Mouse (Mus musculus) embryonic facial prominence, embryonic 11.5 days (tissue): ENCODE results near the gene Scp2. TPM values are rescaled to one million over a fixed set of nuclear protein-coding genes. Genes with fewer than 3 reads are reported as not detected.
A peak's percentile ranks its signal among the peaks of the same experiment; 100 is the strongest.

Experiments
- ATAC-seq: fragments of 200-750 bp; cut with Nextera tagmentation; replicated peaks from 2 replicates; pipeline ENCODE4 v1.8.0; 2017; ENCODE audit warnings: low read depth; ENCODE audit not compliant: insufficient number of reproducible peaks, low FRiP score, low TSS enrichment
- DNase-seq: peaks from one replicate; pipeline ENCODE4 v3.0.0-alpha.2; 2015; ENCODE audit warnings: low spot score
- H3K27ac ChIP-seq: fragments of 300-500 bp; sonication (generic); replicated peaks from 2 replicates; pipeline ENCODE4 v1.5.1; 2014; ENCODE audit warnings: mild to moderate bottlenecking, low read depth, low read length, control low read depth
- H3K27me3 ChIP-seq: fragments of 300-500 bp; sonication (generic); 2 replicates; pipeline ENCODE4 v1.6.1; 2014; ENCODE audit warnings: mild to moderate bottlenecking, low read length, moderate library complexity, mixed read lengths; ENCODE audit not compliant: control insufficient read depth, insufficient read depth
- H3K36me3 ChIP-seq: fragments of 300-500 bp; sonication (generic); replicated peaks from 2 replicates; pipeline ENCODE4 v1.6.1; 2014; ENCODE audit warnings: low read depth, mild to moderate bottlenecking, low read length, moderate library complexity, mixed read lengths; ENCODE audit not compliant: control insufficient read depth, insufficient read depth
- H3K4me1 ChIP-seq: fragments of 300-500 bp; sonication (generic); 2 replicates; pipeline ENCODE4 v1.6.1; 2014; ENCODE audit warnings: low read length, mixed read lengths; ENCODE audit not compliant: control insufficient read depth, insufficient read depth
- H3K4me2 ChIP-seq: fragments of 300-500 bp; sonication (generic); 2 replicates; pipeline ENCODE4 v1.6.1; 2014; ENCODE audit warnings: low read depth, mild to moderate bottlenecking, control low read depth, low read length, moderate library complexity
- H3K4me3 ChIP-seq: fragments of 300-500 bp; sonication (generic); 2 replicates; pipeline ENCODE4 v1.5.1; 2014; ENCODE audit warnings: low read depth, low read length, control low read depth
- H3K9ac ChIP-seq: fragments of 300-500 bp; sonication (generic); replicated peaks from 2 replicates; pipeline ENCODE4 v1.6.1; 2014; ENCODE audit warnings: mild to moderate bottlenecking, control low read depth, low read length
- H3K9me3 ChIP-seq: fragments of 300-500 bp; sonication (generic); replicated peaks from 2 replicates; pipeline ENCODE4 v1.6.1; 2016; ENCODE audit warnings: mild to moderate bottlenecking, low read length, inconsistent platforms, mixed read lengths; ENCODE audit not compliant: control insufficient read depth
- WGBS: fragments of 180-500 bp; shearing (Covaris S2); extraction: QIAGEN DNeasy Blood & Tissue Kit; methylation state at CpG from one replicate; pipeline ENCODE4 v1.1.7; 2014; 5-methylcytosine and 5-hydroxymethylcytosine counted together
- polyA plus RNA-seq: library from polyadenylated mRNA; unstranded; fragments of >200 nt; fragmentation: Nextera tagmentation; extraction: Ambion mirVana; gene quantifications from 2 replicates; pipeline ENCODE4 v1.2.1, GENCODE M21; 2014

Scp2 gene
- polyA plus RNA-seq, 1 experiment from 2014 or later: 183 TPM

GRCm38 (mm10) chr4:108126260-108126659 lies 18.5 kb downstream of the Scp2 start:
- no peak overlapping the region for H3K9ac ChIP-seq
- ATAC-seq (no peak), DNase-seq (no peak)
- H3K27ac ChIP-seq: no peak overlapping the region
- no peaks in the 10 kb centered on the region for H3K9me3 ChIP-seq
- H3K4me1 ChIP-seq: no peaks in the 10 kb centered on the region
- no peaks in the 10 kb centered on the region for H3K27me3 ChIP-seq
- no peak overlapping the region for H3K4me3 ChIP-seq
- WGBS: 89% methylated on average over 4 of the region's 4 CpGs
- no peaks in the 10 kb centered on the region for H3K36me3 ChIP-seq
- no peak overlapping the region for H3K4me2 ChIP-seq

GRCm38 (mm10) chr4:108124104-108124503 lies 20.7 kb downstream of the Scp2 start:
- no peak for DNase-seq
- no peak for ATAC-seq

GRCm38 (mm10) chr4:108117924-108118876 lies 26.6 kb downstream of the Scp2 start:
- Histone ChIP-seq H3K9ac (peak overlapping the region; percentile 72), H3K4me1 (no peaks in the 10 kb centered on the region), H3K9me3 (no peaks in the 10 kb centered on the region), H3K27ac (no peak overlapping the region), H3K4me3 (peak overlapping the region; percentile 64), H3K4me2 (peak overlapping the region; percentile 62), H3K36me3 (no peaks in the 10 kb centered on the region), H3K27me3 (no peaks in the 10 kb centered on the region)
- DNase-seq (peak; percentile 94), ATAC-seq (peak; percentile 89)
- WGBS: 11% methylated on average over 43 of the region's 45 CpGs

More at GRCm38 (mm10) chr4:108124104-108124503, 20.7 kb downstream of the Scp2 start:
- 88% methylated on average over 1 of the region's 1 CpGs for WGBS
- H3K9me3 ChIP-seq: no peaks in the 10 kb centered on the region
- no peaks in the 10 kb centered on the region for H3K36me3 ChIP-seq
- no peaks in the 10 kb centered on the region for H3K4me1 ChIP-seq
- no peak overlapping the region for H3K9ac ChIP-seq
- H3K27me3 ChIP-seq: no peaks in the 10 kb centered on the region
- no peak overlapping the region for H3K4me3 ChIP-seq
- no peak overlapping the region for H3K4me2 ChIP-seq
- no peak overlapping the region for H3K27ac ChIP-seq

- no peaks in the 10 kb centered on the region for H3K36me3 ChIP-seq
- WGBS: 86% methylated on average over 8 of the region's 8 CpGs
- no peak for ATAC-seq
- H3K4me2 ChIP-seq: no peak overlapping the region
- no peaks in the 10 kb centered on the region for H3K9me3 ChIP-seq
- H3K27ac ChIP-seq: no peak overlapping the region
- no peaks in the 10 kb centered on the region for H3K27me3 ChIP-seq
- no peak for DNase-seq
- no peak overlapping the region for H3K4me3 ChIP-seq
- H3K4me1 ChIP-seq: no peaks in the 10 kb centered on the region
- no peak overlapping the region for H3K9ac ChIP-seq
These were observed 27.3 kb downstream of the Scp2 start for GRCm38 (mm10) chr4:108117488-108117887.

- no peak for DNase-seq
- Histone ChIP-seq H3K4me1 (no peaks in the 10 kb centered on the region), H3K36me3 (no peaks in the 10 kb centered on the region), H3K9me3 (no peaks in the 10 kb centered on the region), H3K9ac (no peak overlapping the region), H3K4me3 (no peak overlapping the region), H3K4me2 (no peak overlapping the region), H3K27me3 (no peaks in the 10 kb centered on the region), H3K27ac (no peak overlapping the region)
- no peak for ATAC-seq
- 86% methylated on average over 2 of the region's 2 CpGs for WGBS
These were observed 28.3 kb downstream of the Scp2 start for GRCm38 (mm10) chr4:108116466-108116865.

- Histone ChIP-seq H3K9me3 (no peaks in the 10 kb centered on the region), H3K4me1 (no peaks in the 10 kb centered on the region), H3K4me2 (no peak overlapping the region), H3K27me3 (no peaks in the 10 kb centered on the region), H3K4me3 (no peak overlapping the region), H3K27ac (no peak overlapping the region), H3K9ac (no peak overlapping the region), H3K36me3 (no peaks in the 10 kb centered on the region)
- DNase-seq (no peak), ATAC-seq (no peak)
- 83% methylated on average over 2 of the region's 2 CpGs for WGBS
These were observed 34.1 kb downstream of the Scp2 start for GRCm38 (mm10) chr4:108110706-108111105.

- Histone ChIP-seq H3K36me3 (no peaks in the 10 kb centered on the region), H3K27me3 (no peaks in the 10 kb centered on the region), H3K9ac (no peak overlapping the region), H3K9me3 (no peaks in the 10 kb centered on the region), H3K4me1 (no peaks in the 10 kb centered on the region), H3K4me2 (no peak overlapping the region), H3K27ac (no peak overlapping the region), H3K4me3 (no peak overlapping the region)
- ATAC-seq (no peak), DNase-seq (no peak)
- WGBS: 93% methylated on average over 7 of the region's 7 CpGs
These were observed 35.1 kb downstream of the Scp2 start for GRCm38 (mm10) chr4:108109728-108110127.

- Histone ChIP-seq H3K4me2 (no peak within 1 kb of the TSS), H3K27ac (no peak within 1 kb of the TSS), H3K4me3 (no peak within 1 kb of the TSS), H3K27me3 (no peaks in the 10 kb centered on the region), H3K9me3 (no peaks in the 10 kb centered on the region), H3K36me3 (no peaks in the 10 kb centered on the region), H3K4me1 (no peaks in the 10 kb centered on the region), H3K9ac (no peak within 1 kb of the TSS)
- no peak for ATAC-seq
- WGBS: 87% methylated on average over 4 of the region's 4 CpGs
- DNase-seq: no peak
These were observed 48.5 kb downstream of the Scp2 start, which contains the start of gene Podn for GRCm38 (mm10) chr4:108096345-108096744. TSS of gene Podn (minus strand) at chr4:108096445.
